ENCODE assay signal across 12 mouse cellular contexts in genomic region chr11:93598175-93598574, GRCm38 (mm10).
"Had no signal": no experiment of that assay in that cellular context is flagged by ENCODE, and none has a peak within 500 bp of the region (broad histone marks: within the 10 kb centered on the region; RNA-seq: fewer than 3 reads in every experiment).

No protein-coding gene starts in this region.

- H3K27ac ChIP-seq: kidney, embryonic 15.5 days; left cerebral cortex, adult 2 months; limb, embryonic 10.5 days; liver, embryonic 15.5 days; midbrain, embryonic 13.5 days; stomach, postnatal 0 days had no signal

- DNase-seq: kidney, adult 18-20 months; kidney, postnatal 25 days; lung, adult 2 months; lung, postnatal 36 days; right cerebral cortex, postnatal 25 days; thymus, postnatal 4 days had no signal

- H3K4me3 ChIP-seq: kidney, embryonic 15.5 days; left cerebral cortex, adult 2 months; limb, embryonic 10.5 days; liver, embryonic 15.5 days; midbrain, embryonic 13.5 days had no signal
